Mouse (Mus musculus): Measurements from ENCODE around the gene Ube2u. TPM values are rescaled to one million over a fixed set of nuclear protein-coding genes. Genes with fewer than 3 reads are reported as not detected.

Ube2u gene
- total and polyA plus RNA-seq, 2 experiments from 2014 or later = 0.13 TPM; not detected in 1

DNA sequence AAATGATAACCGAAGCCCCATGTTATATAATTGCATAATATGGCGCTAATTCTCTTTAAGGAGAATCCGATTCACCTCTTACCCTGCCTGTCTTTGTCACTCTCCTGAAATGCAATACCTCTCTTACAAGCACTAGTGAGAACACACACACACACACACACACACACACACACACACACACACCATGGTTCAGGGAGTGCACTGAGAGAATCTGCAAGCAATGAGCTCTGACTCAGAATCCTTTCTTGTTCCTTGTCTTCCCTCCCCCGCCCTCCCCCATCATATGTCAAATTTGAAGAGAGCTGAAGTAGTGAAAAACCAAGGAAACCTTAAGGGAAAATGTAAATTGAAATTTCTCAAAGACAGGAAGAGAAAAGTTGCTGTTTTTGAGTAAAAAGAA lies 118.4 kb downstream of the Ube2u start:
- no peak overlapping the region for H3K4me3 ChIP-seq (ENCODE audit: low read depth, low read length)
- ATAC-seq = peak; percentile 88
- peak; percentile 66 for DNase-seq
- H3K27ac ChIP-seq (ENCODE audit: low read depth, low read length) = peak overlapping the region; percentile 9; the same call in 1 of the 2 replicates
- H3K36me3 ChIP-seq (ENCODE audit: insufficient read depth) = no peaks in the 10 kb centered on the region
- H3K4me1 ChIP-seq (ENCODE audit: insufficient read depth) = 0 out of 2 replicates have a peak, but pooled peaks cover 5% of the 10 kb centered on the region
- no peak overlapping the region for H3K9ac ChIP-seq
- TF ChIP-seq CTCF (IDR thresholded peaks at IDR 0.05; ENCODE audit: low read depth) = no peak
- H3K4me2 ChIP-seq (ENCODE audit: low read depth) = no peak overlapping the region
- WGBS = 35% methylated on average over 4 of the region's 4 CpGs
- H3K9me3 ChIP-seq (ENCODE audit: low read length) = no peaks in the 10 kb centered on the region
- H3K27me3 ChIP-seq (ENCODE audit: insufficient read depth, low read length) = no peaks in the 10 kb centered on the region
